Mouse (Mus musculus): ENCODE results near the gene Ampd1.

Ampd1 gene

DNA sequence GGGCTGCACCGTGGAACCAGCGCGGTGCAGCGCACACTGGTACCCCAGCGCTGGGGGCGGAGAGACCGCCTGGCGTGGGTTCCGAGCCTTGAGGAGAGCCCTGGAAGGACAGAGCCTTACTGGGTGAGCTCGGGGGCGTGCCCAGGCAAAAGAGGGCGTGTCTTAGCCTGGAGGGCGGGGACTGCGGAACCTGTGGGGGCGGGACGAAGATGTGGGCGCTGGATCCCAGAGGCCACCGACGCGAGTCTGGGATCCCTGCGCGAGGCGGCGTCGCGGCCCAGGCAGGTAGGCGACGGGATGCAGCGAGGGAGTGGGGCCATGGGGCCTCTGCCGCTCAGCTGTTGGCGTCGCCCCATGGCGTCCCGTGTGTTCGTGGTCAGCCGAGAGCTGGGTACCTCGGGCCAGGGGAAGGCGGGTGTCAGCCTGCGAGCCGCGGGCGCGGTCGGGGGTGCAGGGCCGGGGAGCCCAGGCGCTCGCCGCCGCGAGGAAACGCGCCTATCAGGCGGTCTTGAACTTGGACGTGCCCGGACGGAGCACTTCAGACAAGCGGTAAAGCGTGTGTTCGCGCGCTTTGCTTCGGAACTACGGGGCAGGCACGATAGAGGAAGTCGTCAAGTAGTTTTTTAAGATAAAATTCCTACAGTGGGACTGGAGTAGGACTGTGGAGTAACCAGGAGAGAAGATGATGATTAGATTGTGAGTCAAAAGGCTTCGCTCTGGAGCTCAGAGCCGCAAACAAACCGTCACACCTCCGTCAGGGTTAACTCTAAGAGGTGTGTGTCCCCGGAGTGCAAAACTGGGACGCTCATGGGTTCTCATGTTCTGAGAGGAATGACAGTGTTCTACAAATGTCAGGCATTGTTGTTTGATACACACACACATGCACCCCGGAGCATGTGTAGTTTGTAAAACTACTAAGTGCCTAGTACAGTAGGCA lies 28.9 kb downstream of the Ampd1 start, which contains the start of gene Dennd2c:
Gene Dennd2c (plus strand): TSS at position 151 of the 937 bp plus-strand sequence.
- ATAC-seq (ENCODE audit: low TSS enrichment): peak; percentile 60

DNA sequence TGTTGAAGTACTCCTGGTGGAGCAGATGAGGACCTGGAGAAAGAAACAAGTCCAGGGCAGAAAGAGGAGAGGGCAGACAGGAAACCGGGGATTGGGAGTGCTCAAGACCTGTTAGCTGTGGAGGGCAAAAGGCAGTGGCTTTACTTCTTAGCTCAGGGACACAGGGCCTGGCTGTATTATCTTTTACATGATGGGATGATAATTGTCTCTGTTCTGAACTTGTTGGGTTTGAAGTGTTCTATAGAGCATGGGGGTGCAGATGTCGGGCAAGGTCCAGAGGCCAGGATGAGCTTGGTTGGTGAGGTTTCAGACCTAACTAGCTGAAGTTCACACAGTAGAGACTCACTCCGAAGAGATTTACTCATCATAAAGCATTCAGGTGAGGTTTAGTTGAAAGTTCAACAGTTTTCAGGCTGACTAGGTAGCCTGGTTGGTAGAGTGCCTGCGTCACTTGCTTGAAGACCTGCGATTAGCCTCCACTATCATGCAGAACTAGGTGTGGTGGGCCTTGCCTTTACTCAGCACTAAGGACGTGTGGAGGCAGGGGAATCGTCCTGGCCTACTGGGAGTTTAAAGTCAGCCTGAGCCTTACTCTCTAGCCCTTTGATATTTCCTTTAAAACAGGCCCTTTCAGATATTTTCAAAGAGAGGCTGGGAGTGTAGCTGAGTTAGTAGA lies 33.9 kb downstream of the Ampd1 start:
- no peak for ATAC-seq (ENCODE audit: low TSS enrichment)

- ATAC-seq (ENCODE audit: low TSS enrichment): no peak
These were observed 38.4 kb downstream of the Ampd1 start for GRCm38 (mm10) chr3:103112216-103112615.

- ATAC-seq (ENCODE audit: low TSS enrichment): no peak
These were observed 49.8 kb downstream of the Ampd1 start for GRCm38 (mm10) chr3:103123636-103124035.

DNA sequence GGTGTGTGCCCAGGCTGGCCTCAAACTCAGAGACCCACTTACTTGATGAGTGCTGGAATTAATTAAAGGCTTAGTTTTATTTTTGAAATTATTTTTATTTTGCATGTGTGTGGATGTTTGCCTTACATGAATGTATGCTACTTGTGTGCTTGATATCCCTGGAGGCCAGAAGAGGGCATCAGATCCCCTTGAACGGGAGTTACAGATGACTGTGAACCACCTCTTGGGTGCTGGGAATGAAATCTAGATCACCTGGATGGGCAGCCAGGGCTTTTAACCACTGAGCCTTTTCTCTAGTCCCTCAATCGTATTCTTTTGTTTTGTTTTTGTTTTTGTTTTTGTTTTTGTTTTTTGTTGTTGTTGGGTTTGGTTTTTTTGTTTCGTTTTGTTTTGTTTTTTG lies 52.3 kb downstream of the Ampd1 start:
- ATAC-seq (ENCODE audit: low TSS enrichment): no peak

- no peak for ATAC-seq (ENCODE audit: low TSS enrichment)
These were observed 53.4 kb downstream of the Ampd1 start for GRCm38 (mm10) chr3:103127177-103127576.

GRCm38 (mm10) chr3:103127721-103128120 lies 53.9 kb downstream of the Ampd1 start:
- no peak for ATAC-seq (ENCODE audit: low TSS enrichment)

- ATAC-seq (ENCODE audit: low TSS enrichment): no peak
These were observed 54.4 kb downstream of the Ampd1 start for GRCm38 (mm10) chr3:103128251-103128650.

DNA sequence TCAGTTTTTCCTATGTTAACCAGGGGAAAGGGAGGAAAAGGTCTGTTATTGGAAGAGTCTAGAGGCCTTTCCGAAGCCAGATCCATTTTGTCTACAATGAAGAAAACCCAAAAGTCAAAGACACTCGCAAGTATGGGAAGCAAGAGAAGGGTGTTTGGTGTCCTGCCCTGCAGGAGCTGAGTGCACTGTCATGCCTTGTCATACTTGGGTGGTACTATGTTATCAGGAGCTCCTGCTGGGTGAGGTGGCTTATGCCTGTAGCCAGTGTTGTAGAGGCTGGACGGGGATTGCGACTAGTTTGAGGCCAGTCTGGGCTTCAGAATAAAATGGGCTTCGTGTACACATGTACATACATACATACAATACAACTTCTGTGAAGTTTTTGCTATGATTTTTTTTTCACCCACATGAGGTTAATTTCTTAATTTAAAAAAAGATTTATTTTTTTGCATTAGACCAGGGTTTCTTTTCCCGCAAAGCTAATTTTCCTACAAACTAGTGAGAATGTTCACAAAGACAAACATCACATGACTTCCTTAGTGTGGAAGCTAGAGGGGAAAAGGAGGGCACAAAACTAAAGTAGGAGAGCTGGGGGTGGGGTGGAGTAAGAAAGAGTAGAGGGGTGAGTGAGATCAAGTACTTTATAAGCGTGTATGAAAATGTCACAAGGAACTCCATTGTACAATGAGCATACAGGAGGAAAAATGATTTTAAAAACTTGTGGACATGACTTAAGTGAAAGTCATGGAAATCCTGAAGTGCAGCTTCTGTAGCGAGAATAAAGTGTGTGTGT lies 55.7 kb downstream of the Ampd1 start:
- no peak for ATAC-seq (ENCODE audit: low TSS enrichment)

GRCm38 (mm10) chr3:103130236-103130751 lies 56.5 kb downstream of the Ampd1 start:
- peak; percentile 38 for ATAC-seq (ENCODE audit: low TSS enrichment)

- no peak for ATAC-seq (ENCODE audit: low TSS enrichment)
These were observed 59.3 kb downstream of the Ampd1 start for GRCm38 (mm10) chr3:103133098-103133497.

DNA sequence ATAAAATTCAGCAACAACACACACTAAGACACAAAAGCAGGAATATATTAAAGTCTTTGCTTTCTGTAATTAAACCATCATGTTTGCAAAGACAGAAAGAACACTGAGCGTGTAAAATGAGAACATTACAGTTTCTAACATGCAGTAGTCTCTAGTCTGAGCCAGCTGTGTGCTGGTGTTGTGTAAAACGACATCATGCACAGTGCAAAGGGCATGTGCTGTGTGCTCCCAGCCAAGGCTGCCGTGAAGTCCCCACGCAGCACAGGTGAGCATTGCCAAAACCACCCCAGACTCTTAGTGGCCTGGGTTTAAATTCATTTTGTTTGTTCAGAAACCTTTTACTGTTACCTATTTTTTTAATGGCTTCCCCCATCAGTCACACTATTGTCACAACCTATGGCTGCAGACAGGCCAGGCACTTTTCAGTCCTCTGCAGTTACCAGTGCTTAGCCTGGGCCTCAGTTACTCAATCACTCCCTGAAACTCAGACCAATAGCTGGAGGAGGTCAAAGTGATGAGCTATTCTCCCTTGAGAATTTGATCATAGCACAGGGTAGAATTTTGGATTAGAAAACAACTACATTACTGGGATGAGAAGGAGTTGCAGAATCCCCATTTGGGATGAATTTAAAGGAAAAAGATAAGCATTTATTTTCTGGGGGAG lies 62.7 kb downstream of the Ampd1 start:
- ATAC-seq (ENCODE audit: low TSS enrichment): no peak

DNA sequence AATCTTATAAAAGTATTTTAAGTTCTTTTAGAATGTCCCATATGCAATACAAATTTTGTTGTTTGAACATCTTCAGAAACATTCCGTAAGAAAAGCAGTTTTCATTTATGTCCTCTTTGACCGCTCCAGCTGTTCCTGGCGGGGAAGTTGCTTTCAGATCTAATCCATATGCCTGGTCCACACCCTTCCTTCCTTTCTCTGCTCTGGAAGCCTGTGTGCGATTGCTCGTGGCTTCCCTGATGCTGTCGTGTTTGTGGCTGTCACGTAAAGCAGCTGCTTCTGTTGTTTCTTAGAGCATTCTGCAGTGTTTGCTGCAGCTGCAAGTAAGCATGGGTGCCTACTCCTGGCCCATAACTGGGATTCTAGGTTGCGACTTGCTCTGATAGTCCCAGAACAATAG lies 65.2 kb downstream of the Ampd1 start:
- ATAC-seq (ENCODE audit: low TSS enrichment): no peak

GRCm38 (mm10) chr3:103140095-103140838 lies 66.5 kb downstream of the Ampd1 start:
- ATAC-seq (ENCODE audit: low TSS enrichment): peak; percentile 41; the same call in 1 of the 2 replicates

DNA sequence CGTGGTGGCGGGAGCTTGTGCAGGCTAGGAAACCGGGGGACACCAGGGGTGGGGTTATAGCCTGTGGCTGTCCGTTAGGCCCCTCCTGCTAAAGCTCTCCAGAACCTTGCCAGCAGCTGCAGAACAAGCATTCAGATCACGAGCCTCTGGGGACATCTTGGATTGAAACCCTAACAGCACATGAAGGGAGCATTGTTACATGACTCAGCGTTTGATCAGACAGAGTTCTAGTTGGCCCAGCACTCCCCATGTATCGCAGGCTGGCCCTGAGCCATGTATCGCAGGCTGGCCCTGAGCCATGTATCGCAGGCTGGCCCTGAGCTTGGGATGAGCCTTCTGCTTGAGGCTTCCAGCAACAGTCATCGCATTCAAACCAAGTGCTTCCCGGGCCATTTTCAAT lies 67.5 kb downstream of the Ampd1 start:
- no peak for ATAC-seq (ENCODE audit: low TSS enrichment)

DNA sequence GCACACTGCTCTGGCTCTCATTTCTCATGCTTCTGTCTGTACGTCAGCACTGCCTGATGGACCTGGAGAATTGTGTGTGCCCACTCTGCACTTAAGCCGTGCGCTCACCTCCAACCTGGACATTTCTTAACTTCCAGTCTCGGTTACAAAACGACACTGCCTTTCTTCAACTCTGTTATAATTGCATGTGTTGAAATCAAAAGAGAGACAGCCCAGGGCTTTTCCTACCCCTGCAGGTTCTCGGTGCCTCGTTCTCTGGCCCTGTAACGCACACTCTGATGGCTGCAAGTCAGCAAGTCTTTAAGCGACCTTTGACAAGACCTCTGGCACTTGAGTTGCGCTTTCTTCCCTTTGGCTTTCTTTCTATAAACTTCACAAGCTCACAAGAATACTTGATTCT lies 68.6 kb downstream of the Ampd1 start:
- ATAC-seq (ENCODE audit: low TSS enrichment): no peak

DNA sequence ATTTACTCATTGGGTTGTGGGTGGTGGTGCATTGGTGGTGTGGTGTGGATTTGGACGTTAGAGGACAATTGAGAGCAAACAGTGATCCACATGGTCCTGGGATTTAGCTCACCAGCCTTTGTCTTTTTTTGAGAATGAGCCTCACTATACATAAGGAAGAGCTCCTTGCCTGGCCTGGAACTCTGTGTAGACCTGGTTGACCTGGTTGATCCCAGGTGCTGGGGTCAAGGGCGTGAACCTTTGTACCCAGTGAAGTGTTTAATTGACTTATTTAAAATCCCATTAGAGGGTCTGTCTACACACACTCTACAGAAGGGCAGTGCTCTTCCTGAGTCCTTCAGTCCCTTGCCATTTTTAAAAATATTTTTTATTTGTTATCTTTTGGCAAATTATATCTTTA lies 71.5 kb downstream of the Ampd1 start:
- ATAC-seq (ENCODE audit: low TSS enrichment): no peak

DNA sequence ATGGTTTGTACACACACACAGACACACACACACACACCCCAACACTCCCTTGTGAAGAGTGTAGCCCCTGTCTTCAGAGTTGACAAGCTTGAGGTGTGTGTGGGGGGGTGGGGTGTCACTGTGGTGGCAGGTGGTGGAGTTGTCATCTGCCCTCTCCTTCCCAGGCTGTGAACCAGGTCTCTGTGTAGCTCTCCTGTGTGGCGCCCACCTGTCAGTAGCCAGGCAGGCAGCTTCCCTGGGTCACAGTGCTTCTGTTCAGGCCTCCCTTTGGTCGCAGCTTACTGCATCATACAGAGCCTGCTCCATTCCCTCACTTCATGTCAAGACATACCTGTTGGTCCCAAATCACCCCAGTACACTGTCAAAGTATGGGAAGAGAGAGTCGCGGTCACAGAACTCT lies 72.0 kb downstream of the Ampd1 start:
- no peak for ATAC-seq (ENCODE audit: low TSS enrichment)

GRCm38 (mm10) chr3:103146330-103147166 lies 72.7 kb downstream of the Ampd1 start:
- no peak for ATAC-seq (ENCODE audit: low TSS enrichment)

DNA sequence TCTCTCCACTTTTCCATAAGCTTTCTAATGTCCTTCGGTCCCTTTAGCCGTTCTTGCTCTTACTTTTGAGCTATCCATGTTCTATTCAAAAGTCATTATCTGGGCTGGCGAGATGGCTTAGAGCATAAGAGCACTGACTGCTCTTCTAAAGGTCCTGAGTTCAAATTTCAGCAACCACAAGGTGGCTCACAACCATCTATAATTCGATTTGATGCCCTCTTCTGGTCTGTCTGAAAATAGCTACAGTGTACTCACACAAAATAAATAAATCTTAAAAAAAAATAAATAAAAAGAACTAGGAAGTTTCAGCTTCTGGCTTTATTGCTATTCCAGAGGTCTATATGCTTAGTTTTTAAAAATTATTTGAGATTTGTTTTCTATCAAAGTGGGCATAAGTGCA lies 74.0 kb downstream of the Ampd1 start:
- ATAC-seq (ENCODE audit: low TSS enrichment): no peak
